Comparison of ENCODE assay signal across 10 mouse cellular contexts in the genomic region with DNA sequence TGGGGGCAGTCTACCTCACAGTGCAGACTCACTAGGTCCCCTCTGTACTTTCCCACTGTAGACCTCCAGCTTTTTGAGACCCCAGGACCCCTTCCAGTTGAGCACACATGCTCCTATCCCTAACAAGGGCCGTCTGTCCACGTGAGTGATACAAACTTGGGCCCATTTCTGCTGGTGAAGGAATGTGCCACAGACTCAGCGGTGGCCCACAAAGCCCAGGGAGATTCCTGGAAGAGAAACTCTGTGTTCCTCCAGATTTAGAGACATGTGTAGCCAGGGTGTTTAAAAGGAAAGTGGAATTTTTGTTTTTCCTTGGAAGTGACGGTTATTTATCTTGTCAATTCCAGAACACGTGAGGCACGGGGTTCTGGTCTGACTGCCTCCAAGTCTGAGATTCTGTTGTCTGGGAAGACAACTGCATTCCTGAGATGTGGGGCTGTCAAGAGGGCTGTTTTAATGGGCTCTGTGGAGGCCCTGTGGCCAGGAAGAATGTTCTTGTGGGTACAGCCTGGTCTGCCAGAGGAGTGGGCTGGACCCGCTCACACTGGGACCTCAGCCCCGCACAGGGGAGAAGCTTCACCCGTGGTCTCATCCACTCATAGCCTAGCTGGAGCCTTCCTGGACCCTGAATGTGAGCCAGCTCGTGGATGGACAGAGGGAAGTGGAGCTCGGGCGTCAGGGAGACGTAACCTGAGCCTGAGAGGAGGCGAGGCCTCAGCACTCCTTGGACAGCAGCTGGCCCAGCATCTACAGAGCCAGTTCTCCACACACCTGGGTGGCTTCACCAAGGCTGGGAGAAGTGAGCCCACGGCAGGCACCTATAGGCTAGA. TPM values are rescaled to one million over a fixed set of nuclear protein-coding genes. Genes with fewer than 3 reads are reported as not detected.
DNase-seq lines count a peak whose midpoint lies in the region; ATAC-seq and TF ChIP-seq lines count a peak whose summit lies in the region.
"Had no signal": no experiment of that assay in that cellular context is flagged by ENCODE, and none has a peak within 500 bp of the region (broad histone marks: within the 10 kb centered on the region; RNA-seq: fewer than 3 reads in every experiment).

No protein-coding gene starts in this region.

- no peak for TF ChIP-seq CTCF in lung, postnatal 0 days (IDR thresholded peaks at IDR 0.05)

- H3K27me3 ChIP-seq in forebrain, embryonic 14.5 days (replicated peaks; ENCODE audit: control insufficient read depth, insufficient read depth, low read length), result no peaks in the 10 kb centered on the region
- no peaks in the 10 kb centered on the region for H3K27me3 ChIP-seq in forebrain, embryonic 10.5 days (ENCODE audit: poor library complexity, severe bottlenecking)
- no peaks in the 10 kb centered on the region for H3K27me3 ChIP-seq in lung, postnatal 0 days (replicated peaks; ENCODE audit: insufficient read depth, low read length)
- H3K27me3 ChIP-seq in intestine, embryonic 15.5 days (replicated peaks), result no peaks in the 10 kb centered on the region
- H3K27me3 ChIP-seq in stomach, embryonic 15.5 days (replicated peaks), result no peaks in the 10 kb centered on the region
- H3K27me3 ChIP-seq: liver, embryonic 13.5 days had no signal

- H3K4me2 ChIP-seq in forebrain, embryonic 14.5 days (ENCODE audit: low read length), result no peak overlapping the region
- H3K4me2 ChIP-seq in lung, postnatal 0 days (replicated peaks; ENCODE audit: low read depth, low read length), result no peak overlapping the region
- H3K4me2 ChIP-seq in intestine, embryonic 15.5 days (replicated peaks), result no peak overlapping the region
- H3K4me2 ChIP-seq in stomach, embryonic 15.5 days, result no peak overlapping the region
- H3K4me2 ChIP-seq: liver, embryonic 13.5 days had no signal

- no peak overlapping the region for H3K4me3 ChIP-seq in forebrain, embryonic 14.5 days (ENCODE audit: low read depth, low read length)
- H3K4me3 ChIP-seq in forebrain, embryonic 10.5 days, result no peak overlapping the region
- no peak overlapping the region for H3K4me3 ChIP-seq in lung, postnatal 0 days (ENCODE audit: low read depth, low read length)
- H3K4me3 ChIP-seq in intestine, embryonic 15.5 days (replicated peaks), result no peak overlapping the region
- H3K4me3 ChIP-seq in stomach, embryonic 15.5 days (replicated peaks), result no peak overlapping the region
- H3K4me3 ChIP-seq: liver, embryonic 13.5 days had no signal

- H3K27ac ChIP-seq in forebrain, embryonic 14.5 days (ENCODE audit: low read depth, low read length), result no peak overlapping the region
- H3K27ac ChIP-seq in forebrain, embryonic 10.5 days, result no peak overlapping the region
- H3K27ac ChIP-seq in lung, postnatal 0 days (ENCODE audit: low read length), result peak overlapping the region; percentile 62
- H3K27ac ChIP-seq in intestine, embryonic 15.5 days, result peak overlapping the region; percentile 71
- peak overlapping the region; percentile 87 for H3K27ac ChIP-seq in stomach, embryonic 15.5 days
- H3K27ac ChIP-seq: liver, embryonic 13.5 days had no signal

- H3K4me1 ChIP-seq in forebrain, embryonic 14.5 days (ENCODE audit: control insufficient read depth, insufficient read depth, low read length), result peaks cover 20% of the 10 kb centered on the region
- H3K4me1 ChIP-seq in forebrain, embryonic 10.5 days, result 0 out of 2 replicates have a peak, but pooled peaks cover 9% of the 10 kb centered on the region
- H3K4me1 ChIP-seq in lung, postnatal 0 days (ENCODE audit: insufficient read depth, low read depth, low read length), result peaks cover 28% of the 10 kb centered on the region
- peaks cover 28% of the 10 kb centered on the region for H3K4me1 ChIP-seq in intestine, embryonic 15.5 days (replicated peaks)
- H3K4me1 ChIP-seq in stomach, embryonic 15.5 days, result peaks cover 40% of the 10 kb centered on the region
- H3K4me1 ChIP-seq: liver, embryonic 13.5 days had no signal

- ATAC-seq in forebrain, embryonic 14.5 days, result 0 out of 2 replicates have a peak, but pooled peaks have one; percentile 15
- ATAC-seq in lung, postnatal 0 days, result peak; percentile 79
- ATAC-seq in intestine, embryonic 15.5 days, result 0 out of 2 replicates have a peak, but pooled peaks have one; percentile 15
- peak; percentile 17 for ATAC-seq in stomach, embryonic 15.5 days (ENCODE audit: insufficient read depth, low FRiP score, low read depth)

- no peak for DNase-seq in forebrain, embryonic 14.5 days (ENCODE audit: low spot score)
- no peak for DNase-seq in forebrain, embryonic 10.5 days (ENCODE audit: extremely low spot score, low spot score)
- DNase-seq in lung, postnatal 0 days (ENCODE audit: low spot score), result no peak
- no peak for DNase-seq in lung, postnatal 14 days
- DNase-seq in adrenal gland, adult 2 months, result no peak
- DNase-seq in retina, postnatal 1 day, result no peak
- DNase-seq: liver, embryonic 13.5 days had no signal

- 70% methylated on average over 15 of the region's 15 CpGs for WGBS in forebrain, embryonic 14.5 days
- 73% methylated on average over 15 of the region's 15 CpGs for WGBS in forebrain, embryonic 10.5 days
- WGBS in lung, postnatal 0 days, result 52% methylated on average over 15 of the region's 15 CpGs
- WGBS in intestine, embryonic 15.5 days, result 50% methylated on average over 15 of the region's 15 CpGs
- 49% methylated on average over 15 of the region's 15 CpGs for WGBS in stomach, embryonic 15.5 days

- no peak overlapping the region for H3K9ac ChIP-seq in forebrain, embryonic 14.5 days (ENCODE audit: low read length)
- no peak overlapping the region for H3K9ac ChIP-seq in lung, postnatal 0 days (replicated peaks; ENCODE audit: low read depth)
- no peak overlapping the region for H3K9ac ChIP-seq in intestine, embryonic 15.5 days
- H3K9ac ChIP-seq in stomach, embryonic 15.5 days, result no peak overlapping the region
- H3K9ac ChIP-seq: liver, embryonic 13.5 days had no signal

- TF ChIP-seq EP300 in lung, postnatal 0 days (IDR thresholded peaks at IDR 0.05), result no peak

- 0 out of 2 replicates have a peak, but pooled peaks cover 3% of the 10 kb centered on the region for H3K9me3 ChIP-seq in forebrain, embryonic 14.5 days (replicated peaks; ENCODE audit: control insufficient read depth, low read length)
- peaks cover 10% of the 10 kb centered on the region for H3K9me3 ChIP-seq in forebrain, embryonic 10.5 days
- H3K9me3 ChIP-seq in lung, postnatal 0 days (ENCODE audit: low read length), result no peaks in the 10 kb centered on the region
- peaks cover 5% of the 10 kb centered on the region; the same call in 1 of the 2 replicates for H3K9me3 ChIP-seq in intestine, embryonic 15.5 days
- H3K9me3 ChIP-seq in stomach, embryonic 15.5 days, result no peaks in the 10 kb centered on the region
- H3K9me3 ChIP-seq: liver, embryonic 13.5 days had no signal

- no peaks in the 10 kb centered on the region for H3K36me3 ChIP-seq in forebrain, embryonic 14.5 days (ENCODE audit: control insufficient read depth, insufficient read depth, low read length)
- H3K36me3 ChIP-seq in forebrain, embryonic 10.5 days (replicated peaks), result no peaks in the 10 kb centered on the region
- no peaks in the 10 kb centered on the region for H3K36me3 ChIP-seq in lung, postnatal 0 days (ENCODE audit: insufficient read depth, low read length)
- H3K36me3 ChIP-seq in intestine, embryonic 15.5 days, result no peaks in the 10 kb centered on the region
- H3K36me3 ChIP-seq in stomach, embryonic 15.5 days, result no peaks in the 10 kb centered on the region
- H3K36me3 ChIP-seq: liver, embryonic 13.5 days had no signal

RNA-seq across cellular contexts. Expression of a gene that starts 33.0 kb away (rescaled TPM):
- not detected in 2 replicates for polyA plus RNA-seq in forebrain, embryonic 14.5 days (2014; fragmentation: Nextera tagmentation; extraction: Ambion mirVana)
- not detected in 2 replicates for polyA plus RNA-seq in forebrain, embryonic 10.5 days (2016; fragmentation: Nextera tagmentation; extraction: Ambion mirVana)
- polyA plus RNA-seq in lung, postnatal 0 days (2015; fragmentation: Nextera tagmentation; extraction: Ambion mirVana), result not detected in 2 replicates
- not detected in 2 replicates for polyA plus RNA-seq in intestine, embryonic 15.5 days (2015; fragmentation: Nextera tagmentation; extraction: Ambion mirVana)
- polyA plus RNA-seq in stomach, embryonic 15.5 days (2015; fragmentation: Nextera tagmentation; extraction: Ambion mirVana), result not detected in 2 replicates
- not detected for total RNA-seq in adrenal gland, adult 2 months (2021)
- polyA plus RNA-seq in adrenal gland, adult 2 months (2012; rRNA removed), result not detected in 2 replicates
- polyA plus RNA-seq: liver, embryonic 13.5 days had no signal

RNA-seq across cellular contexts. Expression of a gene that starts 34.9 kb away (rescaled TPM):
- 9.7 and 12.5 TPM in 2 replicates for polyA plus RNA-seq in forebrain, embryonic 14.5 days (2014; fragmentation: Nextera tagmentation; extraction: Ambion mirVana)
- polyA plus RNA-seq in forebrain, embryonic 10.5 days (2016; fragmentation: Nextera tagmentation; extraction: Ambion mirVana), result 6.1 and 7.6 TPM in 2 replicates
- 177 and 201 TPM in 2 replicates for polyA plus RNA-seq in lung, postnatal 0 days (2015; fragmentation: Nextera tagmentation; extraction: Ambion mirVana)
- 50.9 and 57.8 TPM in 2 replicates for polyA plus RNA-seq in intestine, embryonic 15.5 days (2015; fragmentation: Nextera tagmentation; extraction: Ambion mirVana)
- polyA plus RNA-seq in stomach, embryonic 15.5 days (2015; fragmentation: Nextera tagmentation; extraction: Ambion mirVana), result 113 and 130 TPM in 2 replicates
- 100 to 1,000 TPM; 127 to 450 TPM for total RNA-seq in adrenal gland, adult 2 months (2021)
- 260 and 429 TPM in 2 replicates for polyA plus RNA-seq in adrenal gland, adult 2 months (2012; rRNA removed)
- total RNA-seq: neutrophil, adult 5-6 weeks had no signal

Comparison
In these comparisons a context has a peak if more than half of its experiments do, and no peak if none do; other contexts are left out.
1. ATAC-seq: peak in every context shown above with its lines; median percentile 79 in lung, postnatal 0 days; 17 in stomach, embryonic 15.5 days; 15 in forebrain, embryonic 14.5 days; 15 in intestine, embryonic 15.5 days.
2. H3K27ac ChIP-seq: peak in lung, postnatal 0 days (single experiment), intestine, embryonic 15.5 days (single experiment) and stomach, embryonic 15.5 days (single experiment); none in forebrain, embryonic 14.5 days (single experiment) and forebrain, embryonic 10.5 days (single experiment).